Comparison of ENCODE assay signal across 17 mouse cellular contexts in genomic region chr5:107224151-107224550, GRCm38 (mm10).
DNase-seq lines count a peak whose midpoint lies in the region; ATAC-seq and TF ChIP-seq lines count a peak whose summit lies in the region.
"Had no signal": no experiment of that assay in that cellular context is flagged by ENCODE, and none has a peak within 500 bp of the region (broad histone marks: within the 10 kb centered on the region; RNA-seq: fewer than 3 reads in every experiment).

No protein-coding gene starts in this region.

- no peak overlapping the region for H3K27ac ChIP-seq in heart, adult 2 months
- peak overlapping the region; percentile 54 for H3K27ac ChIP-seq in kidney, embryonic 15.5 days
- H3K27ac ChIP-seq in limb, embryonic 12.5 days: peak overlapping the region; percentile 89
- H3K27ac ChIP-seq in liver, postnatal 0 days (ENCODE audit: low read depth): peak overlapping the region; percentile 41
- H3K27ac ChIP-seq: forebrain, embryonic 15.5 days had no signal

- ATAC-seq in kidney, embryonic 15.5 days (replicated peaks; ENCODE audit: low FRiP score): no peak
- no peak for ATAC-seq in limb, embryonic 12.5 days (ENCODE audit: insufficient number of reproducible peaks, insufficient read depth, low FRiP score, low TSS enrichment, low read depth)
- ATAC-seq in liver, postnatal 0 days: 0 out of 2 replicates have a peak, but pooled peaks have one; percentile 25
- ATAC-seq: forebrain, embryonic 15.5 days; inflammation-experienced regulatory T-cells, adult 6 months had no signal

- no peak overlapping the region for H3K4me3 ChIP-seq in heart, adult 2 months
- H3K4me3 ChIP-seq in kidney, embryonic 15.5 days (replicated peaks): no peak overlapping the region
- no peak overlapping the region for H3K4me3 ChIP-seq in limb, embryonic 12.5 days (replicated peaks)
- H3K4me3 ChIP-seq in liver, postnatal 0 days (ENCODE audit: low read depth, low read length): no peak overlapping the region
- H3K4me3 ChIP-seq: forebrain, embryonic 15.5 days had no signal

- no peak overlapping the region for H3K9ac ChIP-seq in heart, adult 2 months (ENCODE audit: low read depth, low read length)
- H3K9ac ChIP-seq in kidney, embryonic 15.5 days: no peak overlapping the region
- no peak overlapping the region for H3K9ac ChIP-seq in limb, embryonic 12.5 days (replicated peaks)
- H3K9ac ChIP-seq in liver, postnatal 0 days (replicated peaks): no peak overlapping the region
- H3K9ac ChIP-seq: forebrain, embryonic 15.5 days had no signal

- intact Hi-C loops in heart, adult 2 months (cut with DNase I): loop anchor here (5.0 kb wide), 1 partner anchor 52 kb away; no protein-coding TSS in a partner anchor

- H3K36me3 ChIP-seq in heart, adult 2 months (ENCODE audit: control insufficient read depth, insufficient read depth, low read length): peaks cover 7% of the 10 kb centered on the region
- peaks cover 4% of the 10 kb centered on the region; the same call in 1 of the 2 replicates for H3K36me3 ChIP-seq in kidney, embryonic 15.5 days
- H3K36me3 ChIP-seq in limb, embryonic 12.5 days: peaks cover 7% of the 10 kb centered on the region; the same call in 1 of the 2 replicates
- no peaks in the 10 kb centered on the region; the same call in 1 of the 2 replicates for H3K36me3 ChIP-seq in liver, postnatal 0 days (replicated peaks; ENCODE audit: insufficient read depth, low read length)
- H3K36me3 ChIP-seq: forebrain, embryonic 15.5 days had no signal

- no peak for TF ChIP-seq CTCF in heart, adult 2 months (IDR thresholded peaks at IDR 0.05)
- TF ChIP-seq CTCF in liver, postnatal 0 days (IDR thresholded peaks at IDR 0.05; ENCODE audit: low read depth): no peak

- 53% methylated on average over 5 of the region's 5 CpGs for whole genome bisulfite sequencing in heart, adult 2 months
- WGBS in kidney, embryonic 15.5 days: 67% methylated on average over 5 of the region's 5 CpGs
- WGBS in limb, embryonic 12.5 days: 68% methylated on average over 5 of the region's 5 CpGs
- WGBS in liver, postnatal 0 days (ENCODE audit: insufficient replicate concordance): 38% methylated on average over 5 of the region's 5 CpGs

- TF ChIP-seq POLR2A in heart, adult 2 months (IDR thresholded peaks at IDR 0.05; ENCODE audit: insufficient read depth, low read depth, low read length): no peak

- no peaks in the 10 kb centered on the region for H3K9me3 ChIP-seq in kidney, embryonic 15.5 days (replicated peaks)
- 0 out of 2 replicates have a peak, but pooled peaks cover 4% of the 10 kb centered on the region for H3K9me3 ChIP-seq in limb, embryonic 12.5 days
- H3K9me3 ChIP-seq in liver, postnatal 0 days (ENCODE audit: low read length): no peaks in the 10 kb centered on the region
- H3K9me3 ChIP-seq: forebrain, embryonic 15.5 days had no signal

- peaks cover 4% of the 10 kb centered on the region for H3K79me2 ChIP-seq in heart, adult 2 months (replicated peaks; ENCODE audit: control insufficient read depth, insufficient read depth, low read length)

- H3K4me1 ChIP-seq in heart, adult 2 months (ENCODE audit: control insufficient read depth, insufficient read depth, low read length): peaks cover 24% of the 10 kb centered on the region
- peaks cover 56% of the 10 kb centered on the region for H3K4me1 ChIP-seq in kidney, embryonic 15.5 days
- H3K4me1 ChIP-seq in limb, embryonic 12.5 days (replicated peaks): peaks cover 70% of the 10 kb centered on the region
- H3K4me1 ChIP-seq in liver, postnatal 0 days (ENCODE audit: insufficient read depth): peaks cover 36% of the 10 kb centered on the region

- H3K4me2 ChIP-seq in kidney, embryonic 15.5 days: no peak overlapping the region
- H3K4me2 ChIP-seq in limb, embryonic 12.5 days: no peak overlapping the region
- no peak overlapping the region for H3K4me2 ChIP-seq in liver, postnatal 0 days (ENCODE audit: low read depth, low read length)
- H3K4me2 ChIP-seq: forebrain, embryonic 15.5 days had no signal

- 0 out of 2 replicates have a peak, but pooled peaks have one; percentile 43 for TF ChIP-seq EP300 in heart, adult 2 months (IDR thresholded peaks at IDR 0.05; ENCODE audit: insufficient read depth, low read depth, low read length)
- no peak for TF ChIP-seq EP300 in liver, postnatal 0 days (IDR thresholded peaks at IDR 0.05; ENCODE audit: low read depth)

- no peak for DNase-seq in heart, adult 2 months
- no peak for DNase-seq in heart, adult 11 months
- no peak for DNase-seq in kidney, postnatal 36 days
- no peak for DNase-seq in liver, postnatal 0 days
- no peak for DNase-seq in layer of hippocampus, adult 9-10 months (ENCODE audit: low spot score)
- no peak for DNase-seq in spleen, postnatal 10 days (ENCODE audit: low spot score in 2 of 2)
- DNase-seq: adrenal gland, postnatal 14 days; cerebellum, postnatal 10 days; embryo, embryonic 11 days; layer of hippocampus, adult 9-11 months; lung, postnatal 4 days; midbrain, embryonic 14.5 days; right cerebral cortex, postnatal 25 days had no signal

- no peaks in the 10 kb centered on the region for H3K27me3 ChIP-seq in heart, adult 2 months (ENCODE audit: control insufficient read depth, insufficient read depth, low read length)
- no peaks in the 10 kb centered on the region for H3K27me3 ChIP-seq in kidney, embryonic 15.5 days
- H3K27me3 ChIP-seq in limb, embryonic 12.5 days: no peaks in the 10 kb centered on the region
- H3K27me3 ChIP-seq in liver, postnatal 0 days (ENCODE audit: insufficient read depth, low read length): no peaks in the 10 kb centered on the region
- H3K27me3 ChIP-seq: forebrain, embryonic 15.5 days had no signal
